8 mouse cellular contexts compared by ENCODE assay signal in the genomic region with DNA sequence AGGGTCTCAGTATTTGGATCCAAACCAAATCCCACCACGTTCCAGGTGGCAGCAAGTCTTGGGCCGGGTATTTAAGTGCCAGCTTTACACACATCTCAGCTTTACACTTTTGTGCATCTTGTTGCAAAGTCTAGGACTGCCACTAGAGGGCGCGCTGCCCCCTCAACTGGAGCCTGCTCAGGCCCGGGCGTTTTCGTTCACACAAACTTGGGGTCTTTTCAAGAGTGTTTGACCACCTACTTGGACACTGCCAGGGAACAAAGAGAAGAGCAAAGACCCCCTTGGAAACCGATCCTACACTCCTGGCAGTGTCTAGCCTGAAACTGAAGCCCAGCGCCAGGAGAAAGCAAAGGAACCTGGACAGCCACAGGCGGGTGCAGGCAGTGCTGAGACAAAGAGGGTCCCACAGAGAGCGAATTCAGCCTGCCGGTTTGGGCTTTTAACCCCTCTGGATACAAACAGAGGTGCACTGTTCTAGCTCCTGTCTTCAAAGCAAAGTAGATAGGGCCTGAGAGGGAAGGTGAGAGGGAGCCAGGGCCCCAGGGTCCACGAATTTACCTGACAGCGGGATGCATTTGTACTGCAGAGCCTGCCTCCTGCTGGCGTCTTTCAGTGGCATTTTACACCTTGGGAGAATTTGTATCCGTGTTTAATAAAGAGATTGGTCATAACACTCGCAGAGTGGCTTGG. TPM values are rescaled to one million over a fixed set of nuclear protein-coding genes. Genes with fewer than 3 reads are reported as not detected.
DNase-seq lines count a peak whose midpoint lies in the region; ATAC-seq lines count a peak whose summit lies in the region.

No protein-coding gene starts in this region.

- H3K27ac ChIP-seq in forebrain, embryonic 14.5 days (ENCODE audit: low read depth, low read length): peak overlapping the region; percentile 65
- peak overlapping the region; percentile 80 for H3K27ac ChIP-seq in hindbrain, embryonic 13.5 days

- peak overlapping the region; percentile 65 for H3K9ac ChIP-seq in forebrain, embryonic 14.5 days (ENCODE audit: low read length)
- peak overlapping the region; percentile 70 for H3K9ac ChIP-seq in hindbrain, embryonic 13.5 days

- no peaks in the 10 kb centered on the region for H3K9me3 ChIP-seq in forebrain, embryonic 14.5 days (replicated peaks; ENCODE audit: control insufficient read depth, low read length)
- no peaks in the 10 kb centered on the region for H3K9me3 ChIP-seq in hindbrain, embryonic 13.5 days

- peak; percentile 41 for DNase-seq in MN1 (ENCODE audit: low spot score)
- peak; percentile 77 for DNase-seq in cerebellum, adult 11-12 months
- peak; percentile 91 for DNase-seq in forebrain, embryonic 14.5 days (ENCODE audit: low spot score)
- peak; percentile 78 to 92 for DNase-seq in layer of hippocampus, postnatal 25 days (ENCODE audit: extremely low spot score in 1 of 2, low spot score in 1 of 2)
- peak; percentile 85 for DNase-seq in lung, postnatal 14 days
- DNase-seq in retina, embryonic 14.5 days (ENCODE audit: low spot score): peak; percentile 93
- peak; percentile 52 to 66 for DNase-seq in thymus, postnatal 36 days

- peaks cover 26% of the 10 kb centered on the region for H3K36me3 ChIP-seq in forebrain, embryonic 14.5 days (ENCODE audit: control insufficient read depth, insufficient read depth, low read length)
- H3K36me3 ChIP-seq in hindbrain, embryonic 13.5 days: peaks cover 43% of the 10 kb centered on the region

- peak overlapping the region; percentile 54 for H3K4me2 ChIP-seq in forebrain, embryonic 14.5 days (ENCODE audit: low read length)
- H3K4me2 ChIP-seq in hindbrain, embryonic 13.5 days: peak overlapping the region; percentile 56

- peak; percentile 83 for ATAC-seq in forebrain, embryonic 14.5 days
- peak; percentile 74 for ATAC-seq in hindbrain, embryonic 13.5 days (ENCODE audit: low FRiP score)

- H3K4me3 ChIP-seq in forebrain, embryonic 14.5 days (ENCODE audit: low read depth, low read length): peak overlapping the region; percentile 24
- peak overlapping the region; percentile 37 for H3K4me3 ChIP-seq in hindbrain, embryonic 13.5 days

- peaks cover 3% of the 10 kb centered on the region; the same call in 1 of the 2 replicates for H3K4me1 ChIP-seq in forebrain, embryonic 14.5 days (ENCODE audit: control insufficient read depth, insufficient read depth, low read length)
- peaks cover 14% of the 10 kb centered on the region for H3K4me1 ChIP-seq in hindbrain, embryonic 13.5 days (replicated peaks)

- WGBS in forebrain, embryonic 14.5 days: 2% methylated on average over 17 of the region's 17 CpGs
- 3% methylated on average over 17 of the region's 17 CpGs for WGBS in hindbrain, embryonic 13.5 days

- H3K27me3 ChIP-seq in forebrain, embryonic 14.5 days (replicated peaks; ENCODE audit: control insufficient read depth, insufficient read depth, low read length): no peaks in the 10 kb centered on the region
- H3K27me3 ChIP-seq in hindbrain, embryonic 13.5 days: no peaks in the 10 kb centered on the region

RNA-seq across cellular contexts. Expression of a gene that starts 36.3 kb away (rescaled TPM):
- 125 and 139 TPM in 2 replicates for polyA plus RNA-seq in forebrain, embryonic 14.5 days (2014; fragmentation: Nextera tagmentation; extraction: Ambion mirVana)
- polyA plus RNA-seq in hindbrain, embryonic 13.5 days (2015; fragmentation: Nextera tagmentation; extraction: Ambion mirVana): 76.1 and 90.8 TPM in 2 replicates
- total RNA-seq in layer of hippocampus, postnatal 25 days (2021): 100 to 1,000 TPM; 116 to 121 TPM

Comparison
In these comparisons a context has a peak if more than half of its experiments do, and no peak if none do; other contexts are left out.
1. Peak in every context shown above with its lines: DNase-seq, ATAC-seq, H3K4me3 ChIP-seq and H3K27ac ChIP-seq.
2. DNase-seq: peak in every context shown above with its lines; median percentile 93 in retina, embryonic 14.5 days; 91 in forebrain, embryonic 14.5 days; 85 in layer of hippocampus, postnatal 25 days; 85 in lung, postnatal 14 days; 77 in cerebellum, adult 11-12 months; 59 in thymus, postnatal 36 days; 41 in MN1.